Mouse (Mus musculus) spleen, postnatal 4 days (tissue): ENCODE measurements around the gene Pfn1.

Experiments
- DNase-seq, 2 experiments: peaks; one replicate each; pipeline ENCODE4 v3.0.0; 2022; ENCODE audit warnings: low spot score in 2 of 2

Gene Pfn1

GRCm38 (mm10) chr11:70674501-70674900, 20.1 kb upstream of the Pfn1 start:
- no peak for DNase-seq

DNA sequence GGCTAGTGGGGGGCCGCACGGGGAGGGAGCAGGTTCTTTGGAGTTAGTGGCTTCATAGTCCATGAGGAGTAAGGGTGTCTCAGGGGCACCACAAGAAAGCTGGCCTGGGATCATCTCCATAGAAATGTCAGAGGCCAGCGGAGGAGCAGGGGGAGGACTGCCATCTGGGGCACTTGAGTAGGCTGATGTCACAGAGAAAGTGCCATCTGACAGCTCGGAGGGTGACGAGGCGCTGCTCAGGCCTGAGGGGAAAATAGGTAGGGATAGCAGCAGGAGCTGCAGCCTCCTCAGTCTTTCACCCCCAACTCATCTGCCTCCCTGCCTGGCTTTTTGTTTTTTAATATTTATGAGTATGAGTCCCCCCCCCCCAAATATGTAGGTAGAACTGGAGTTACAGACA, 19.6 kb upstream of the Pfn1 start:
- no peak for DNase-seq

GRCm38 (mm10) chr11:70671333-70672047, 17.0 kb upstream of the Pfn1 start:
- no peak for DNase-seq

DNA sequence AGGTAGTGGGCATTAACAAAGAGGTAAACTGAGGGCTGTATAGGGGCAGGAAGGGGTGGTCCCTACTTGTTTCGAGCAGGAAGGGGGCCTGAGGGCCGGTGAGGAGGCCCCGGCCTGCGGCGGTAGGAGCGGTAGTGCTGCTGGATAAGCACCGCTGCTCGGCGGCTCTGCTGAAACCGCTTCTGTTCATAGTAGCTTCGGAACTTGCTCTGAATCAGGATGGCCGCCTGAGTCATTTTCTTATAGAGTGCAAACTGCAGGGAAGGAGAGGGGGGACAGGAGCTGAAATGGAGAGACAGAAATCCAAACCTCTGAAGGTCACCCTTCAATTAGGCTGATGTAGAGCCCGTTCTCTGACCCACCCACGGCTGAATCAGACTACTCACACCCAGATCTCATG, 16.0 kb upstream of the Pfn1 start:
- no peak for DNase-seq

- DNase-seq, result peak; percentile 81 to 90
These were observed 15.3 kb upstream of the Pfn1 start for GRCm38 (mm10) chr11:70669582-70670345.

DNA sequence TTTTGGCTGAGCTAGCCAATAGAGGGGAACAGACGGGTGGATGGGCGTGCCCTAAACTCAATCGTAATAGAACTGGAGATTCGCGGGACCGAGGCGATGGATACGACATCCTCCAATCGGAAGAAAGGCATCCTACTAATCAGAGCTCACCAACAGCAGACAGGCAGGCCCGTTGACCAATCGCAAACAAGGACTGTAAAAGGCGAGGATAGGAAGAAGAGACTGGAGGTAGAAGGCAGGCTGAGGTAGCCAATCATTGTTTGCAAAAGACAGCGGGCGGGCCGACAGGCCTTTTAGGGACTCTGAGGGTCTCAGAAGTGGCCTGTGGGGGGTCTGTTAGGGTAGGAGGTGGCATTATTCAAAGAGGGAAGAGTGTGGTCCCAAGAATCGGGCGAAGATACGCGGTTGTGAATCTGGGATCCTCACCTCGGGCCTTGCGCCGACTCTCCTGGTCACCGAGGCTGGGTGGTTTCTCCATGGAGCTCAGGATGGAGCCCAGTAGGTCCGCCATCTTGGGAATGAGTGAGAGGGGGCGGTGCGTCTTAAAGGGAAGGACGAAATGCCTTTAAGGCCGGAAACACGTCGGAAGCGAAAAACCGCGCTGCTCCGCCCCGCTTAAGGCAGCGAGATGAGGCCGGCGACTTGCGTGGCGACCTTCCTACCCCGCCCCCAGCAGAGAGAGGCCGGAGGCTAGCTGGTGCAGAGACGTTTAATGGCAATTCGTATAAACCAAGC, 14.5 kb upstream of the Pfn1 start, which contains the start of gene Spag7:
Gene Spag7, minus strand, starts transcription at position 646 of the 735 bp plus-strand sequence.
- DNase-seq, result peak; percentile 92

- peak in 1 of 2 experiments; percentile 81 for DNase-seq
These were observed 13.9 kb upstream of the Pfn1 start for GRCm38 (mm10) chr11:70668335-70668770.

GRCm38 (mm10) chr11:70667271-70668150, 13.1 kb upstream of the Pfn1 start:
- DNase-seq, result no peak

DNA sequence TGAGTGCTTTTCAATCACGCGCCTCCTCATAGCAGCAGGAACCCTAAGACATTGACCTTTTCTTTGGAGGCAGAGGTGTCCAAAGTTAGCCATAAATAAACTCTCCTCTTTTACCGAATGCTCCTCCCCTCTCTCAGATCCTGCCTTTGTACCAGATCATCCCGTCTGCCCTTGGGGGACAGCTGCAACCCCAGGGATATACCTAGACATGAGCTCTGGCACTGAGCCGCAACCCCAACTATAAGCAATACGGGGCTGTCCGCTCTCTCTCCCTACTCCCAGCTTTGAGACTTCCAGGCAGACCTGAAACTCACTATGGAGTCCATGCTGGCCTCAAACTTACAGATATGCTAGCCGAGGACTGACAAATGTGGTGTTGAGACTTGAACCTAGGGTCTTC, 12.2 kb upstream of the Pfn1 start:
- no peak for DNase-seq

DNA sequence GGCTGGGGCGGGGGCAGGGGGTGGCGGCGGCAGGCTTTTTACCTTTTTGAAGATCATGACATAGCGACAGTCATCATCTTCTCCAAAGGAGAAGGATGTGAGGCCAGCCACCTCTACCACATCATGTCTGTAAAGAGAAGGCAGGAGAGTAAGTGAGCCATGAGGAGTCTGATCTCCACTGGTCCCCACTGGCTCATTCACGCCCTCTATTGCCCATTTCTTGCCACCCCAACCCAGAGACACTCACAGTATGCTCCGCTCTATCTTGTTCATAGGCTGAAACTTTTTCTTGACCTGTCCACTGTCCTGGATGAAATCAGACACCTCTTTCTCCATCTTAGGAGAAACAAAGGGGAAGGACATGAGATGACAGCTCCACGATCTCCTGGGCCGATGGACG, 10.3 kb upstream of the Pfn1 start:
- no peak for DNase-seq

DNA sequence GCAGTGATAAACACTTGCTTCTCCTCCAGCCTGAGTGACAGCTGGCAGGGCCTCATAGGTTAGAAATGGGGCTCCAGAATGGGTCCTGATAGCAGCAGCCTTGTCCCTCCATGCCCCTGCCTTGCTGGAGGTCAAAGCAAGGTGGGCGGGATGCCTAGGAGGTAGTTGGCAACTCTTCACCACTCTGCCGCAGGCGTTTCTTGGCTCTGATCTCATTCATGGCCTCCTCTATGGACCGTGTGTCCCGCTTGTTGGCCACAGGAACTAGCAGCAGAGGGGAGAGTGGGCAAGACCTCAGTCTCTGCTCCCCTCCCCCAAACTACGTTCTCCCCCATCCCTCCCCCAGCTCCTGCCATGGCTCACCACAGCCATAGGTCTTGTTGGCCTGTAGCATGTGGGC, 9.5 kb upstream of the Pfn1 start:
- no peak for DNase-seq

DNA sequence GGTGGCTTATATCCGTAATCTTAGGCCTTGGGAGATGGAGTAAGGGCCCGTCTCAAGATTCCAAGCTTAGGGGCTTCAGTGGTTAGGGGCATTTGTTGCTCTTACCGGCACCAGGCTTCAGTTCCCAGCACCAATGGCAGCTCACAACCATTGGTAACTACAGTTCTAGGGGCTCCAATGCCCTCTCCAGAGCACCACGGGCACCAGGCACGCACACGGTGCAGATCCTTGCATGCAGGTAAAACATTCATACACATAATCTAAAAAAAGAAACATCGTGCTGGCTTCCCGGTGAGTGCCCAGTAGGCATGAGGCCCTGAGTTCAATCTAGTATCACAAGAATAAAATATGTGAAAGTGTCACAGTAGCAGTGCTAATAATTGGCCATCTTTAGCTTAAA, 8.7 kb upstream of the Pfn1 start:
- DNase-seq, result no peak

GRCm38 (mm10) chr11:70660571-70660970, 6.1 kb upstream of the Pfn1 start:
- no peak for DNase-seq

- no peak for DNase-seq
These were observed 4.5 kb upstream of the Pfn1 start for GRCm38 (mm10) chr11:70658942-70659341.

DNA sequence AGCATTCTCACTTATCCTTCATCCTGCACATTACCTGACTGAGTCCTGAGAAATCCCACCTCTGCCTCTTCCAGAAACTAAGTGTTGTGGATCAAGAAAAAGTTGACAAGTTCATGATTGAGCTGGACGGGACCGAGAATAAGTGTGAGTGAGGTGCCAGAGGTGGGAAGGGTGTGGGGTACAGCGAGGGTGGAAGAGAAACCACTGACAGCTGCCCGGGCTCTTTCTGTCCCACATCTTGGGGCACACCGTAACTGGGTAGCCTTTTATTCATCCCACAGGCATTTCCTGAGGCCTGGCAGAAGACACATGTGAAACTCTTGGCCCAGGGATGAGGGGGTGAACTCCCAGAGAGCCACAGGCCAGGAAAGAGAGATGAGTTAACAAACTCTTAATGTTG, 4.1 kb upstream of the Pfn1 start:
- DNase-seq, result no peak

DNA sequence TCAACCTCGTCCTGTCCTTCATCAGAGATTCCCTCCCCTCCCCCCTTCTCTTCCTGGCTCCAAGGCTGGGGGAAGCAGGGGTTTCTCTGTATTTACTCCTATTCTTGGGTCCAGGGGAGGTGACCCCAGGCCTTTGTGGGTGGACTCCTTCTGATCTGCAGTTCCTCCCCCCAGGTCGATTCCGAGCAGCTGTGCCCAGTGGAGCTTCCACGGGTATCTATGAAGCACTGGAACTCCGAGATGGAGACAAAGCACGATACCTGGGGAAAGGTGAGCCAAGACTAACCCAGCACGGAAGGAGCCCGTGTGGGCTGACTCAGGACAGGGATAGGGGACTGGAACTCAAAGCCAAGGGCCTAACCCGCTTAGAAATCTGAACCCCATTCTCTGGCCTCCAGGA, 3.5 kb upstream of the Pfn1 start:
- no peak for DNase-seq

DNA sequence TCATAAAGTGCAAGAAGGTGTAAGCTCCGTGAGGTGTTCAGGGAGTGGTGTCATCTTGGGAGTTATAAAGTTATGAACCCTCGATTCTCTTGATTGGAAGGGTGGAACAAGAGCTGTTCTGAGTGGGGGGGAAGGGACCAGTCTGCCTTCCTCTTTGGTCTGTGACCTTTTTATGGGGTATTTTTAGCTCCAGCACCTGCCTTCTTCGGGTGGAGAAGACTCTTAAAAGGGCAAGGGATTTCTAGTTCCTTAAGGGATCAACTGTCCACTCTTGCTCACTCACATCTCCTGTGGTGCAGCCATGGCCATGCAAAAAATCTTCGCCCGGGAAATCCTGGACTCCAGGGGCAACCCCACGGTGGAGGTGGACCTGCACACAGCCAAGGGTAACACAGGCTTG, 3.1 kb upstream of the Pfn1 start:
- no peak for DNase-seq

DNA sequence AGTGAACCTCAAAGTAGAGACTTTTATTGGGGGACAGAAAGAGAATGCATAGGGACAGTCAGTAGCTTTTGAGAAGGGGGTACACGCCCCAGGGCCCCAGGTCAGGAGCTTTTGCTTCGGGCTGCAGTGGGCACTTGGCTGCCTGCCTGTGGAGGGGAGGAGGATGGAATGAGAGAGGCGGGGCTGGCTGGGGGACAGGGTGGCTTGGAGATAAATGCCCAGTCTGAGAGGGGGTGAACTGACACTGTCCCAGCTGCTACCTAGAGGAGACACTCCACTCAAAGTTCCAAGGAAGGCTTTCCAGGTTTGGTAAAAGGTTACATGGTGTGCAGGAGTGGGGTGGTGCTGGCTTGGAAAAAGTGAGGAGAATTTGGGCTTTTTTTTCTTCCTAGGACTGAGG, 2.5 kb upstream of the Pfn1 start, which contains the start of gene Eno3:
Gene Eno3, plus strand, starts transcription at position 239 of the 400 bp plus-strand sequence.
- peak in 1 of 2 experiments; percentile 66 for DNase-seq

DNA sequence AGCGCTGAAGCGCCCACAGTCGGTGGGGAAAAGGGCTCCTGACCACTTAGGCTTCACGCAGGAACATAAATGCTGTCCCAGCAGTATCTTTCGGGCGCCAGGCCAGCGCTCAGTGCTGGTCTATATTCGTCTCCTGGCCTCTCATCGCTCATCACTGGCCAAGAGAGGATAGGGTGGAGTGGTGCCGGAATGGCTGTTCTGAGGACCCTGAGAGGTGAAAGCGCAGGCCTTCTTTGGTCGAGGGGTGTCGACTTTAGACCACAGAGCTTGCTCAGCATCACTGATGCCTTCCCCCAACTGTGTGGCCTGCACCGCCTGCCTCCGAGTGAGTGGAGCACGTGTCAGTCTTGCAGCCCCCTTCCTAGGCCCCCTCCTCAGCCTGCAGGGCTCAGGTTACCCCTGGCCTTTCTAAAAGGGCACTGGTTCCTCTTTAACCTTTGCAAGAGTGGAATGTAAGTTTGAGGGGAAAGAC, 2.0 kb upstream of the Pfn1 start:
- peak in 1 of 2 experiments; percentile 68 for DNase-seq

DNA sequence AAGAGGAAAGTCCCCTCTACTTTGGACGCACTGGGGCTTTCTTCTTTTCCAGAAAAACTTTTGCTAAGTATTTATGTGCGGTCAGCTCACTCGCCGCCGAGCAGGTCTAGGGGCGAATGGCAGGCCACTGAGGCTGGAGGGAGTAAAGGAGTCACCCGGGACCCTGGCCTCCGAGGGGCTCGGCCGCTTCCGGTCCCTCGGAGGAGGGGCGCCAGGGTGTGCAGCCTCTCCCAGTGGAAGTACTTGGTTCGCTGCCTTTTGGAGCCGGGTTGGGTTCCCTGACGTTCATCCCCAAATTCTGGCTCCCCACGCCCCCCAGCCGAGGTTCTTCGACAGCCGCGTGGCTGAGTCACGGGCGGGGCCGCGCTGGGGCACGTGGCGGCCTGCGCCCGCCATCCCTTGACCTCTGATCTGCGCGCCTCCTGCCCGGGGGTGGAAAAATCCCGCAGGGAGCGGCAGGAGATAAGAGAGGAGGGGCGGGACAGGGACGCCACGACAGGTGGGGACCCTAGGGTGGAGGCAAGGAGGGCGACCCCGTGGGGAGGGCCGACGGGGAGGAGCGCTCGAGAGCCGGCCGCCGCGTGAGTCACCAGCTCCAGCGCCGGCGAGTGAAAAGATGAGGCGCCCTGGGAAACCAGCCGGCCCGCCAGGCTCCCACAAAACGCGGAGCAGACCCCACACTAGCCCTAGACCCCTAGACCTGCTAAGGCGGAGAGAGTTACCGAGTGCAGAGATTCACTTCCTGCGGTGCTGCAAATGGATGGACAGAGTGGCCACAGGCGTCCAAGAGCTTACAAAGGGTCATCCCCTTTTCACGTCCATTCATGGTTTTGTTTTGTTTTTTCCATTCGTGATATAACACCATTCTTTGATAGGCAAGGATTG, 1.4 kb upstream of the Pfn1 start:
- DNase-seq, result peak; percentile 51 to 78
